Mouse (Mus musculus) stomach, embryonic 16.5 days (tissue): ENCODE results near the gene Olfr299. TPM values are rescaled to one million over a fixed set of nuclear protein-coding genes. Genes with fewer than 3 reads are reported as not detected.

ENCODE experiments used
- ATAC-seq: fragments of 200-750 bp; cut with Nextera tagmentation; 2 replicates; pipeline ENCODE4 v1.8.0; 2017; ENCODE audit warnings: moderate number of reproducible peaks, moderate TSS enrichment; ENCODE audit not compliant: insufficient read depth, low FRiP score
- H3K27ac ChIP-seq: fragments of 300-500 bp; sonication (generic); 2 replicates; pipeline ENCODE4 v1.5.1; 2014; ENCODE audit warnings: low read length
- H3K27me3 ChIP-seq: fragments of 300-500 bp; sonication (generic); 2 replicates; pipeline ENCODE4 v1.6.1; 2014; ENCODE audit warnings: low read length, control low read depth, mixed read lengths; ENCODE audit not compliant: control insufficient read depth, insufficient read depth
- H3K36me3 ChIP-seq: fragments of 300-500 bp; sonication (generic); 2 replicates; pipeline ENCODE4 v1.6.1; 2014; ENCODE audit warnings: low read length; ENCODE audit not compliant: control insufficient read depth, insufficient read depth
- H3K4me1 ChIP-seq: fragments of 300-500 bp; sonication (generic); 2 replicates; pipeline ENCODE4 v1.6.1; 2014; ENCODE audit warnings: low read length, control low read depth, mixed read lengths; ENCODE audit not compliant: control insufficient read depth, insufficient read depth
- H3K4me2 ChIP-seq: fragments of 300-500 bp; sonication (generic); 2 replicates; pipeline ENCODE4 v1.6.1; 2014; ENCODE audit warnings: low read depth, low read length, mixed read lengths
- H3K4me3 ChIP-seq: fragments of 300-500 bp; sonication (generic); replicated peaks from 2 replicates; pipeline ENCODE4 v1.5.1; 2014; ENCODE audit warnings: mild to moderate bottlenecking, low read length
- H3K9ac ChIP-seq: fragments of 300-500 bp; sonication (generic); 2 replicates; pipeline ENCODE4 v1.6.1; 2014; ENCODE audit warnings: low read length
- H3K9me3 ChIP-seq: fragments of 300-500 bp; sonication (generic); replicated peaks from 2 replicates; pipeline ENCODE4 v1.6.1; 2016; ENCODE audit warnings: low read length, control low read depth; ENCODE audit not compliant: control insufficient read depth
- whole genome bisulfite sequencing: fragments of 180-500 bp; shearing (Covaris S2); extraction: QIAGEN DNeasy Blood & Tissue Kit; methylation state at CpG from one replicate; pipeline ENCODE4 v1.1.7; 2014; 5-methylcytosine and 5-hydroxymethylcytosine counted together
- polyA plus RNA-seq: library from polyadenylated mRNA; unstranded; fragments of >200 nt; fragmentation: Nextera tagmentation; extraction: Ambion mirVana; gene quantifications from 2 replicates; pipeline ENCODE4 v1.2.1, GENCODE M21; 2015

The Olfr299 gene
- not detected in 2 replicates for polyA plus RNA-seq

- Histone ChIP-seq H3K27ac (no peak within 1 kb of the TSS), H3K27me3 (no peaks in the 10 kb centered on the region), H3K36me3 (no peaks in the 10 kb centered on the region), H3K4me3 (no peak within 1 kb of the TSS), H3K9ac (no peak within 1 kb of the TSS), H3K4me2 (no peak within 1 kb of the TSS), H3K4me1 (no peaks in the 10 kb centered on the region), H3K9me3 (no peaks in the 10 kb centered on the region)
- 82% methylated on average over 1 of the region's 1 CpGs for WGBS
- no peak for ATAC-seq
Observed at GRCm38 (mm10) chr7:86459621-86460020, at the start of gene Olfr299. Olfr299 (plus strand) TSS chr7:86459921.

GRCm38 (mm10) chr7:86492384-86492783 is 32.7 kb downstream of the Olfr299 start, which contains the start of gene Olfr298:
Olfr298 (minus strand) TSS chr7:86492484.
- 76% methylated on average over 1 of the region's 1 CpGs for WGBS
- Histone ChIP-seq H3K36me3 (no peaks in the 10 kb centered on the region), H3K4me2 (no peak within 1 kb of the TSS), H3K4me1 (no peaks in the 10 kb centered on the region), H3K27me3 (no peaks in the 10 kb centered on the region), H3K27ac (no peak within 1 kb of the TSS), H3K9ac (no peak within 1 kb of the TSS), H3K9me3 (no peaks in the 10 kb centered on the region), H3K4me3 (no peak within 1 kb of the TSS)
- no peak for ATAC-seq

Other genes starting within 250 kb of the Olfr299 start
- gene Vmn2r76, start 213.6 kb upstream of the Olfr299 start, polyA plus RNA-seq, result not detected in 2 replicates
- not detected in 2 replicates for gene Olfr310, start 182.7 kb upstream of the Olfr299 start, polyA plus RNA-seq
- not detected in 2 replicates for gene Olfr309, start 146.2 kb upstream of the Olfr299 start, polyA plus RNA-seq
- not detected in 2 replicates for gene Olfr308, start 134.3 kb upstream of the Olfr299 start, polyA plus RNA-seq
- gene Olfr307, start 122.3 kb upstream of the Olfr299 start, polyA plus RNA-seq, result not detected in 2 replicates
- gene Olfr305, start 93.0 kb upstream of the Olfr299 start, polyA plus RNA-seq, result not detected in 2 replicates
- gene Olfr304, start 73.3 kb upstream of the Olfr299 start, polyA plus RNA-seq, result not detected in 2 replicates
- gene Olfr303, start 62.1 kb upstream of the Olfr299 start, polyA plus RNA-seq, result not detected in 2 replicates
- gene Olfr301, start 56.1 kb upstream of the Olfr299 start, polyA plus RNA-seq, result not detected in 2 replicates
- gene Olfr298, start 32.6 kb downstream of the Olfr299 start, polyA plus RNA-seq, result not detected in 2 replicates
- not detected in 2 replicates for gene Olfr297, start 60.0 kb downstream of the Olfr299 start, polyA plus RNA-seq
- gene Olfr295, start 123.9 kb downstream of the Olfr299 start, polyA plus RNA-seq, result not detected in 2 replicates
- not detected in 2 replicates for gene Olfr294, start 156.7 kb downstream of the Olfr299 start, polyA plus RNA-seq
- gene Olfr293, start 189.1 kb downstream of the Olfr299 start, polyA plus RNA-seq, result not detected in 2 replicates
- gene Olfr292, start 228.4 kb downstream of the Olfr299 start, polyA plus RNA-seq, result not detected in 2 replicates